Mouse (Mus musculus) heart, embryonic 16.5 days (tissue): ENCODE data around the gene Uba3. TPM values are rescaled to one million over a fixed set of nuclear protein-coding genes. Genes with fewer than 3 reads are reported as not detected.

Experiments
- ATAC-seq: fragments of 200-750 bp; cut with Nextera tagmentation; replicated peaks from 2 replicates; pipeline ENCODE4 v1.8.0; 2017; ENCODE audit warnings: moderate number of reproducible peaks; ENCODE audit not compliant: insufficient read depth, low FRiP score; ENCODE audit errors: extremely low read depth
- H3K27ac ChIP-seq: fragments of 300-500 bp; sonication (generic); 2 replicates; pipeline ENCODE4 v1.5.1; 2014; ENCODE audit warnings: mild to moderate bottlenecking, low read length, control low read depth, moderate library complexity
- H3K27me3 ChIP-seq: fragments of 300-500 bp; sonication (generic); 2 replicates; pipeline ENCODE4 v1.6.1; 2014; ENCODE audit warnings: low read length, mixed read lengths; ENCODE audit not compliant: control insufficient read depth, insufficient read depth
- H3K36me3 ChIP-seq: fragments of 300-500 bp; sonication (generic); 2 replicates; pipeline ENCODE4 v1.6.1; 2014; ENCODE audit not compliant: control insufficient read depth, insufficient read depth
- H3K4me1 ChIP-seq: fragments of 300-500 bp; sonication (generic); 2 replicates; pipeline ENCODE4 v1.6.1; 2014; ENCODE audit warnings: low read length, mixed read lengths; ENCODE audit not compliant: control insufficient read depth, insufficient read depth
- H3K4me2 ChIP-seq: fragments of 300-500 bp; sonication (generic); 2 replicates; pipeline ENCODE4 v1.6.1; 2014; ENCODE audit warnings: low read depth, mild to moderate bottlenecking, control low read depth, low read length
- H3K4me3 ChIP-seq: fragments of 300-500 bp; sonication (generic); 2 replicates; pipeline ENCODE4 v1.5.1; 2014; ENCODE audit warnings: mild to moderate bottlenecking, control low read depth, low read length
- H3K9ac ChIP-seq: fragments of 300-500 bp; sonication (generic); 2 replicates; pipeline ENCODE4 v1.6.1; 2014; ENCODE audit warnings: low read length, control low read depth
- H3K9me3 ChIP-seq: fragments of 300-500 bp; sonication (generic); replicated peaks from 2 replicates; pipeline ENCODE4 v1.6.1; 2016; ENCODE audit warnings: low read length; ENCODE audit not compliant: control insufficient read depth
- WGBS: fragments of 180-500 bp; shearing (Covaris S2); extraction: QIAGEN DNeasy Blood & Tissue Kit; methylation state at CpG from one replicate; pipeline ENCODE4 v1.1.7; 2014; 5-methylcytosine and 5-hydroxymethylcytosine counted together
- polyA plus RNA-seq: library from polyadenylated mRNA; unstranded; fragments of >200 nt; fragmentation: Nextera tagmentation; extraction: Ambion mirVana; gene quantifications from 2 replicates; pipeline ENCODE4 v1.2.1, GENCODE M21; 2015

The Uba3 gene
- polyA plus RNA-seq, 1 experiment from 2014 or later = 71.1 TPM

- Histone ChIP-seq H3K4me2 (no peak overlapping the region), H3K27ac (no peak overlapping the region), H3K36me3 (peaks cover 4% of the 10 kb centered on the region; the same call in 1 of the 2 replicates), H3K4me1 (peaks cover 13% of the 10 kb centered on the region), H3K4me3 (no peak overlapping the region), H3K9ac (no peak overlapping the region), H3K9me3 (no peaks in the 10 kb centered on the region), H3K27me3 (no peaks in the 10 kb centered on the region)
- no peak for ATAC-seq
- 74% methylated on average over 2 of the region's 2 CpGs for WGBS
These were observed 55.7 kb downstream of the Uba3 start for GRCm38 (mm10) chr6:97149721-97150120.

GRCm38 (mm10) chr6:97148383-97149251 lies 56.8 kb downstream of the Uba3 start, which contains the start of gene Eogt:
TSS of gene Eogt (minus strand) at chr6:97149182.
- Histone ChIP-seq H3K27ac (peak within 1 kb of the TSS; percentile 82), H3K9me3 (no peaks in the 10 kb centered on the region), H3K4me3 (peak within 1 kb of the TSS; percentile 78), H3K9ac (peak within 1 kb of the TSS; percentile 86), H3K36me3 (peaks cover 7% of the 10 kb centered on the region), H3K4me1 (peaks cover 13% of the 10 kb centered on the region), H3K27me3 (no peaks in the 10 kb centered on the region), H3K4me2 (peak within 1 kb of the TSS; percentile 87)
- 1% methylated on average over 52 of the region's 56 CpGs for WGBS
- peak; percentile 73 for ATAC-seq

GRCm38 (mm10) chr6:97147755-97148382 lies 57.6 kb downstream of the Uba3 start:
- Histone ChIP-seq H3K9me3 (no peaks in the 10 kb centered on the region), H3K4me2 (peak overlapping the region; percentile 87), H3K36me3 (peaks cover 8% of the 10 kb centered on the region), H3K27me3 (no peaks in the 10 kb centered on the region), H3K4me3 (peak overlapping the region; percentile 78), H3K27ac (peak overlapping the region; percentile 82), H3K4me1 (peaks cover 13% of the 10 kb centered on the region), H3K9ac (peak overlapping the region; percentile 86)
- 9% methylated on average over 18 of the region's 18 CpGs for WGBS
- no peak for ATAC-seq

- no peak overlapping the region for H3K9ac ChIP-seq
- H3K4me3 ChIP-seq = no peak overlapping the region
- whole genome bisulfite sequencing = 90% methylated on average over 7 of the region's 7 CpGs
- H3K4me2 ChIP-seq = no peak overlapping the region
- H3K27ac ChIP-seq = no peak overlapping the region
- ATAC-seq = no peak
- H3K4me1 ChIP-seq = peaks cover 13% of the 10 kb centered on the region
- no peaks in the 10 kb centered on the region for H3K27me3 ChIP-seq
- peaks cover 20% of the 10 kb centered on the region for H3K36me3 ChIP-seq
- no peaks in the 10 kb centered on the region for H3K9me3 ChIP-seq
These were observed 60.3 kb downstream of the Uba3 start for GRCm38 (mm10) chr6:97145156-97145555.

GRCm38 (mm10) chr6:97144359-97144758 lies 61.1 kb downstream of the Uba3 start:
- Histone ChIP-seq H3K4me1 (peaks cover 13% of the 10 kb centered on the region), H3K36me3 (peaks cover 28% of the 10 kb centered on the region), H3K9me3 (0 out of 2 replicates have a peak, but pooled peaks cover 3% of the 10 kb centered on the region), H3K9ac (no peak overlapping the region), H3K4me2 (no peak overlapping the region), H3K4me3 (no peak overlapping the region), H3K27ac (0 out of 2 replicates have a peak overlapping the region, but pooled peaks have one; percentile 1), H3K27me3 (no peaks in the 10 kb centered on the region)
- no peak for ATAC-seq
- 50% methylated on average over 7 of the region's 7 CpGs for WGBS

- H3K36me3 ChIP-seq = peaks cover 33% of the 10 kb centered on the region
- no peak overlapping the region for H3K4me2 ChIP-seq
- no peak overlapping the region for H3K4me3 ChIP-seq
- 0 out of 2 replicates have a peak, but pooled peaks cover 3% of the 10 kb centered on the region for H3K9me3 ChIP-seq
- no peak overlapping the region for H3K27ac ChIP-seq
- H3K27me3 ChIP-seq = no peaks in the 10 kb centered on the region
- 43% methylated on average over 8 of the region's 8 CpGs for WGBS
- no peak overlapping the region for H3K9ac ChIP-seq
- peaks cover 9% of the 10 kb centered on the region; the same call in 1 of the 2 replicates for H3K4me1 ChIP-seq
- ATAC-seq = no peak
These were observed 62.8 kb downstream of the Uba3 start for GRCm38 (mm10) chr6:97142611-97143010.

GRCm38 (mm10) chr6:97141811-97142210 lies 63.6 kb downstream of the Uba3 start:
- peaks cover 33% of the 10 kb centered on the region for H3K36me3 ChIP-seq
- 70% methylated on average over 7 of the region's 7 CpGs for WGBS
- no peak for ATAC-seq

More at GRCm38 (mm10) chr6:97141811-97142210, 63.6 kb downstream of the Uba3 start:
- Histone ChIP-seq H3K4me1 (peaks cover 4% of the 10 kb centered on the region; the same call in 1 of the 2 replicates), H3K27ac (no peak overlapping the region), H3K27me3 (no peaks in the 10 kb centered on the region), H3K4me2 (no peak overlapping the region), H3K9me3 (0 out of 2 replicates have a peak, but pooled peaks cover 3% of the 10 kb centered on the region), H3K4me3 (no peak overlapping the region), H3K9ac (no peak overlapping the region)
